Mouse (Mus musculus) G1E (cell line): ENCODE results near the gene Vstm4. TPM values are rescaled to one million over a fixed set of nuclear protein-coding genes. Genes with fewer than 3 reads are reported as not detected.

Experiments used
- ATAC-seq: 2 replicates; pipeline ENCODE4 v1.8.0; 2016; ENCODE audit warnings: mild to moderate bottlenecking; ENCODE audit not compliant: insufficient number of reproducible peaks, poor library complexity, low FRiP score, severe bottlenecking; ENCODE audit errors: extremely low read depth
- DNase-seq: peaks from one replicate; pipeline ENCODE4 v3.0.0; 2012; ENCODE audit warnings: low spot score
- H3K27me3 ChIP-seq: 2 replicates; pipeline ENCODE4 v1.6.1; 2012; ENCODE audit warnings: mild to moderate bottlenecking, low read length, inconsistent platforms; ENCODE audit not compliant: insufficient read depth
- H3K36me3 ChIP-seq: replicated peaks from 2 replicates; pipeline ENCODE3; 2012; ENCODE audit warnings: mild to moderate bottlenecking, inconsistent platforms
- H3K4me1 ChIP-seq: 2 replicates; pipeline ENCODE4 v1.6.1; 2012; ENCODE audit warnings: low read depth, low read length, inconsistent platforms, mixed read lengths; ENCODE audit not compliant: insufficient read depth
- H3K4me3 ChIP-seq: 2 replicates; pipeline ENCODE4 v1.5.1; 2012; ENCODE audit warnings: low read depth, mild to moderate bottlenecking, inconsistent platforms, low read length, moderate library complexity, mixed read lengths
- H3K9me3 ChIP-seq: replicated peaks from 2 replicates; pipeline ENCODE4 v1.6.1; 2012; ENCODE audit warnings: inconsistent platforms
- CTCF ChIP-seq: IDR thresholded peaks from 2 replicates; pipeline ENCODE4 v1.5.1; 2012; ENCODE audit warnings: low read depth, low read length, inconsistent platforms, mixed read lengths
- GATA1 ChIP-seq: IDR thresholded peaks from 2 replicates; pipeline ENCODE4 v1.6.1; 2012; ENCODE audit warnings: borderline replicate concordance, low read length, inconsistent platforms, mixed read lengths
- GATA2 ChIP-seq: IDR thresholded peaks from 2 replicates; pipeline ENCODE4 v1.6.1; 2012; ENCODE audit warnings: low read depth, low read length, inconsistent platforms, borderline replicate concordance
- POLR2AphosphoS5 ChIP-seq: IDR thresholded peaks from 2 replicates; pipeline ENCODE4 v1.6.1; 2012; ENCODE audit warnings: low read depth, low read length, inconsistent platforms; ENCODE audit not compliant: insufficient replicate concordance
- TAL1 ChIP-seq: conservative IDR thresholded peaks from 2 replicates; pipeline ENCODE4 v1.6.1; 2012; ENCODE audit warnings: low read depth, low read length, inconsistent platforms, mixed read lengths
- polyA plus RNA-seq: library from polyadenylated mRNA; stranded (reverse); fragments of >175 nt; gene quantifications from 2 replicates; pipeline ENCODE4 v1.2.3, GENCODE M21; 2012
- total RNA-seq, 2 experiments: library from RNA; stranded (forward) in 1 of 2; stranded (reverse) in 1 of 2; fragments of 200-1000 nt in 1 of 2; fragments of >200 nt in 1 of 2; fragmentation: Nextera tagmentation in 1 of 2; gene quantifications; 2 replicates each; pipeline ENCODE4 v1.2.3; 2014 to 2017

The Vstm4 gene
- total and polyA plus RNA-seq, 3 experiments, result 0.05 TPM; not detected in 2

GRCm38 (mm10) chr14:32984176-32984738, 127.7 kb downstream of the Vstm4 start:
- Histone ChIP-seq H3K4me1 (no peaks in the 10 kb centered on the region), H3K4me3 (no peak overlapping the region), H3K27me3 (no peaks in the 10 kb centered on the region), H3K36me3 (no peaks in the 10 kb centered on the region), H3K9me3 (peaks cover 57% of the 10 kb centered on the region)
- DNase-seq (no peak), ATAC-seq (no peak)
- no peak for TF ChIP-seq POLR2AphosphoS5
- no peak for TF ChIP-seq CTCF
- TF ChIP-seq TAL1, result no peak
- TF ChIP-seq GATA1, result no peak
- TF ChIP-seq GATA2, result no peak

- Histone ChIP-seq H3K4me3 (no peak overlapping the region), H3K36me3 (no peaks in the 10 kb centered on the region), H3K27me3 (no peaks in the 10 kb centered on the region), H3K9me3 (peaks cover 50% of the 10 kb centered on the region), H3K4me1 (no peaks in the 10 kb centered on the region)
- no peak for ATAC-seq
- TF ChIP-seq POLR2AphosphoS5, result no peak
- TF ChIP-seq TAL1, result no peak
- no peak for TF ChIP-seq GATA2
- no peak for TF ChIP-seq GATA1
- TF ChIP-seq CTCF, result no peak
- DNase-seq, result no peak
Measured at GRCm38 (mm10) chr14:32986659-32987058, 130.1 kb downstream of the Vstm4 start.

Other genes with a start within 250 kb of the Vstm4 start
- not detected in 2 replicates for gene 3425401B19Rik, start 171.5 kb upstream of the Vstm4 start, total RNA-seq (2014; fragmentation: Nextera tagmentation)
- 0.05 and 0.06 TPM in 2 replicates for gene 3425401B19Rik, start 171.5 kb upstream of the Vstm4 start, total RNA-seq (2017)
- not detected in 2 replicates for gene 3425401B19Rik, start 171.5 kb upstream of the Vstm4 start, polyA plus RNA-seq
- not detected in 2 replicates for gene Tmem273, start 70.8 kb upstream of the Vstm4 start, total RNA-seq (2014; fragmentation: Nextera tagmentation)
- gene Tmem273, start 70.8 kb upstream of the Vstm4 start, total RNA-seq (2017), result not detected in 2 replicates
- gene Tmem273, start 70.8 kb upstream of the Vstm4 start, polyA plus RNA-seq, result not detected in 2 replicates
- not detected in 2 replicates for gene Fam170b, start 22.8 kb upstream of the Vstm4 start, total RNA-seq (2014; fragmentation: Nextera tagmentation)
- gene Fam170b, start 22.8 kb upstream of the Vstm4 start, total RNA-seq (2017), result 0.06 and 0.16 TPM in 2 replicates
- gene Fam170b, start 22.8 kb upstream of the Vstm4 start, polyA plus RNA-seq, result not detected in 2 replicates
- not detected in 2 replicates for gene Lrrc18, start 134.6 kb downstream of the Vstm4 start, total RNA-seq (2014; fragmentation: Nextera tagmentation)
- 0.06 and 0.11 TPM in 2 replicates for gene Lrrc18, start 134.6 kb downstream of the Vstm4 start, total RNA-seq (2017)
- gene Lrrc18, start 134.6 kb downstream of the Vstm4 start, polyA plus RNA-seq, result not detected in 2 replicates